Mouse (Mus musculus) G1E (cell line): Measurements from ENCODE around the gene Vstm4.

Experiments
- CTCF ChIP-seq: IDR thresholded peaks from 2 replicates; pipeline ENCODE4 v1.5.1; 2012; ENCODE audit warnings: low read depth, low read length, inconsistent platforms, mixed read lengths
- GATA1 ChIP-seq: IDR thresholded peaks from 2 replicates; pipeline ENCODE4 v1.6.1; 2012; ENCODE audit warnings: borderline replicate concordance, low read length, inconsistent platforms, mixed read lengths
- GATA2 ChIP-seq: IDR thresholded peaks from 2 replicates; pipeline ENCODE4 v1.6.1; 2012; ENCODE audit warnings: low read depth, low read length, inconsistent platforms, borderline replicate concordance
- POLR2AphosphoS5 ChIP-seq: IDR thresholded peaks from 2 replicates; pipeline ENCODE4 v1.6.1; 2012; ENCODE audit warnings: low read depth, low read length, inconsistent platforms; ENCODE audit not compliant: insufficient replicate concordance
- TAL1 ChIP-seq: conservative IDR thresholded peaks from 2 replicates; pipeline ENCODE4 v1.6.1; 2012; ENCODE audit warnings: low read depth, low read length, inconsistent platforms, mixed read lengths

DNA sequence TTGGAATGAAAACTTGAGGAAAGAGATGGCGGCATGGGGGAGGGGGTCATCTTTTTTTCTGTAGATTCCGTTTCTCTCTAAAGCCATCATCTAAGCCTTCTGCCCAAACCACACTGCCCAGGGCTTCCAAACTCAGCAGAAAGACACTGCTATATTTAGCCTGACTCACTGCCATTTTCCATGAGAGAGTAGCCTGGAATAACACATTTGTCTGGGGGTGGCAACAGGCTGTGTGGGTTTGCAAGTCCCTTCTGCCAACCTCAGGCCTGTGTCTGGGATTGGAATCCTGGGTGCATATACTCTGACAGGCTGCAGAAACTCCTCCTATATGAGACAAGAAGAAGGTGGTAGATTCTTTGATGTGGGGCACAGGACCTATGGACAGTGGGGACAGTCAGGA lies 91.0 kb downstream of the Vstm4 start:
- TF ChIP-seq CTCF (no peak), GATA1 (no peak), POLR2AphosphoS5 (no peak), TAL1 (no peak), GATA2 (no peak)
